Mouse (Mus musculus) heart, postnatal 4 days (tissue): ENCODE measurements around the gene Ctrb1. TPM values are rescaled to one million over a fixed set of nuclear protein-coding genes. Genes with fewer than 3 reads are reported as not detected.
"Not testable (repeated sequence)": the region's sequence is repeated elsewhere in the genome, so short reads cannot be mapped to it uniquely, and the experiment has no call there.

Experiments used
- DNase-seq: peaks from one replicate; pipeline ENCODE4 v3.0.0; 2021
- total RNA-seq, 2 experiments: library from RNA; stranded (reverse); gene quantifications; 2 replicates each; pipeline ENCODE4 v1.2.3; 2021

Gene Ctrb1
- total RNA-seq, 2 experiments from 2014 or later: not detected

DNA sequence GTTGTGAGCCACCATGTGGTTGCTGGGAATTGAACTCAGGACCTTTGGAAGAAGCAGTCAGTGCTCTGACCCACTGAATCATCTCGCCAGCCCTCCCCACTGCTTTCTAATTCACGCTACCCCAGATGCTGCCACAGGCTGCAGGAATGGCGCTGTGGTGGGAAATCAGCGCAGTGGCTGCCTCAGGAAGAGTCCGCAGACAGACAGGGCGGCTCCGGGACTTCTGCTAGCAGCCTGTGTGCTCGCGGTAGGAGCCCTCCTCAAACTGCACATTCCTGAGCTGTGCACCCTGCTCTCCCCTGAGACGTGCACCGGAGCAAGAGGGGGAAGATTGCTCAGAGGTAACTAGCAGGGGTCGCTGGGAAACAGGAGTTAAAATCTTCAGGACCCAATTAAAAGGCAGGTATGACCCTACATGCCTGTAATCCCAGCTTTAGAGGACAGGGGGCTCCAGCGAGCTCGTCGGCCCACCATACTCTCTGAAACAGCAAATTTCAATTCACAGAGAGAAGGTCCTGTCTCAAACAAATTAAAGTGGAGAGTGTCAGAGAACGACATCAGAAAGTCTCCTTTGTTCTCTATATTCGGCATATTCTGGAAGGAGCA lies 10.3 kb downstream of the Ctrb1 start:
- DNase-seq: no peak

DNA sequence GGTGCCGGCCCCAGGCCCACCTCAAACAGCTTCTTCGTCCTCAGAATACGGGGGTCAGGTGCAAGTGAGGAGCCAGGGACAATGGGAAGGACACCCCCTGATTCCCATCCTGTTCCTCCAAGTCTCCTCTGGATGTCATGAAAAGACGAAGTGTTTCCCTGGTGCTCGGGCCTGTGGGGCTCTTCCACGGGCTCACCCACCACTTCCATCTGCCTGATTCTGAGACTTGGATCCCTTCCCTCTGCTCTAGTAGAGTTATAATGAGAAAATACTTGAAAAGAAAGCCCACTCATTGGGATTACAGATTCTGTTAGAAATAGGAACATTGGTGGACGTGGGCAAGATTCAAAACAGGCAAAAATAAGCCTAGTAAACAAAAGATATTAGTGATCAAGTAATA lies 12.0 kb downstream of the Ctrb1 start:
- no peak for DNase-seq

DNA sequence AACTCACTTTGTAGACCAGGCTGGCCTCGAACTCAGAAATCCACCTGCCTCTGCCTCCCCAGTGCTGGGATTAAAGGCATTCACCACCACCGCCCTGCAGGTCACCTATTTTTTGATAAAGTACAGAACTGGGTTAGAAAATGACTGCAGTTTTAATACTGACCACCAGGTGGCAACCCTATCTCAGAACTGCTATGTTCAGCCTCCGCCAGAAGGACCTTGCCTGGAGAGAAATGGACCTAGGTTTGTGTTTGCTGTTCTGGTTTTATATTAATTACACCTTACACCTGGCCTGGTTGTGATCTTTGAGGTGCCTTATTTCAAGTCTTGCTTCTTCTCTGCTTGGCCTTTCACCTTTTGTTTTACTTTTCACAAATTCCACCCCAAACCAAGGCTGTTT lies 12.7 kb downstream of the Ctrb1 start:
- peak; percentile 72 for DNase-seq

GRCm38 (mm10) chr8:111676237-111676636 lies 14.6 kb downstream of the Ctrb1 start:
- peak; percentile 26 for DNase-seq

GRCm38 (mm10) chr8:111666751-111667150 lies 24.1 kb downstream of the Ctrb1 start:
- no peak for DNase-seq

GRCm38 (mm10) chr8:111662473-111662872 lies 28.3 kb downstream of the Ctrb1 start:
- peak; percentile 90 for DNase-seq

DNA sequence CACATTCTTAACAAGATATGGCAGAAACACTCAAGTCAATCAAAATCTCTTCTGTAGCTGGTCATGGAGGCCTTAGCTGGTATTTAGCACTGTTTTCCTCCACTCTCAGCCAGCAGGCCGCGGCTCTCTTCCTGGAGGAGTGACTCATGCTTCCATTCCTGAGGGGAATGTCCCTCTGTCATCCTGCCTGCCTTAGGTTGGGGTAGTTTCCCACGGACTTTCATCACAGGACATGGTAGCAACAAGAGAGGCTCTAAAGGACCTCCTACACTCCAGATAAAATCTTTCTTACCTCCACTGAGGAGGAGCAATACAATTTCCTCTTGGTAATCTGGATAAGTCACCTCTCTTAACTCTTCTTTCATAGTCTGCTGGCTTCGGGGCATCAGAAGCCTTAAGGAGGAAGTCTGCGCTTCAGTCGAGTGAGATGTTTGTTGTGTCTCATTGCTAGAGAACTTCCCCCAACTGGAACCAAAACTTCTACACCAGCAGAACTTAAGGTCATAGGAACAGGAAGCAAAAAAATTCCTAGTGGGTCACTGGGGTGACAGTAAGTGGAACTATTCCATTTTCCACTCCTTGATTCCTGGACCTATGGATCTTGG lies 31.9 kb downstream of the Ctrb1 start:
- peak; percentile 22 for DNase-seq

DNA sequence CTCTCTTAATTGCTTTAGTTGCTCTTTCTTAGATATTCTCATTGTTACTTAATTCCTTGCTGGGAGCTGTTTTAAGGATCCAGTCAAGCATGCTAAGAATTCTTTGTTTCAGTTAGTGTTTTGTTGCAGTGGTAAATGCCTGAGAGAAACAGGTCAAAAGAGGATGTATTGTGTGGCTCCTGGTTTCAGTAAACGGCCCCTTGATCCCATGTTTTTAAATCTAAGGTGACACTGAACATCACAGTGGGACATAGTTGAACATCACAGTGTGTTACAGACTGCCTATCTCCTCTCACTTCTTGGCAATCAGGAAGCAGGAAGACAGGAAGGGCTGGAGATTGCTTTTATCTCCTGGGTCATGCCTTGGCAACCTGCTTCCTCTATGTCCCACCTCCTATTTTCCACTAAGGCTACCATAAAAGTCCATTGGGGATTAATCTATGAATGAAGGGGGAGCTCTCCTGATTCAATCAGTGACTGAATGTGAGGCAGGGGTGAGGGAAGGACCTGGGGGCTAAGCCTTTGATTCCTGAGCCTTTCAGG lies 33.4 kb downstream of the Ctrb1 start:
- no peak for DNase-seq

GRCm38 (mm10) chr8:111653524-111653923 lies 37.3 kb downstream of the Ctrb1 start:
- no peak for DNase-seq

DNA sequence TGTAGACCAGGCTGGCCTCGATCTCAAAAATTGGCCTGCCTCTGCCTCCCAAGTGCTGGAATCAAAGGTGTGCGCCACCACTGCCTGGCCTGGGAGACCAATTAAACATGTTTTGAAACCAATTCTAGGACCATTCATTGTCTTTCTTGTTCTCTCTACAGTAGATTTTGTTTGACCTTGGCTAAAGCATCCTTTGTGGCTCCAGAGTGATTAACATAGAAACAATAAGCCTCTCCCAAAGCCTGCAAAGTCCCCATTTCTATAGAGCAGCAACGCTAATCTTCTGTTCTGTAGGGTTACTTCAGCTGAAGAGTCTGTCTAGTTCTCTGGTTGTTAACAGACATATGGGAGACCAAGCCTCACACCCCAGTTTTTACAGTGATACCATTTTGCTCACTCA lies 40.2 kb downstream of the Ctrb1 start:
- DNase-seq: no peak

GRCm38 (mm10) chr8:111648834-111649233 lies 42.0 kb downstream of the Ctrb1 start:
- DNase-seq: no peak

GRCm38 (mm10) chr8:111645715-111646114 lies 45.1 kb downstream of the Ctrb1 start:
- no peak for DNase-seq

GRCm38 (mm10) chr8:111644286-111645051 lies 46.3 kb downstream of the Ctrb1 start:
- not testable (repeated sequence) for DNase-seq

DNA sequence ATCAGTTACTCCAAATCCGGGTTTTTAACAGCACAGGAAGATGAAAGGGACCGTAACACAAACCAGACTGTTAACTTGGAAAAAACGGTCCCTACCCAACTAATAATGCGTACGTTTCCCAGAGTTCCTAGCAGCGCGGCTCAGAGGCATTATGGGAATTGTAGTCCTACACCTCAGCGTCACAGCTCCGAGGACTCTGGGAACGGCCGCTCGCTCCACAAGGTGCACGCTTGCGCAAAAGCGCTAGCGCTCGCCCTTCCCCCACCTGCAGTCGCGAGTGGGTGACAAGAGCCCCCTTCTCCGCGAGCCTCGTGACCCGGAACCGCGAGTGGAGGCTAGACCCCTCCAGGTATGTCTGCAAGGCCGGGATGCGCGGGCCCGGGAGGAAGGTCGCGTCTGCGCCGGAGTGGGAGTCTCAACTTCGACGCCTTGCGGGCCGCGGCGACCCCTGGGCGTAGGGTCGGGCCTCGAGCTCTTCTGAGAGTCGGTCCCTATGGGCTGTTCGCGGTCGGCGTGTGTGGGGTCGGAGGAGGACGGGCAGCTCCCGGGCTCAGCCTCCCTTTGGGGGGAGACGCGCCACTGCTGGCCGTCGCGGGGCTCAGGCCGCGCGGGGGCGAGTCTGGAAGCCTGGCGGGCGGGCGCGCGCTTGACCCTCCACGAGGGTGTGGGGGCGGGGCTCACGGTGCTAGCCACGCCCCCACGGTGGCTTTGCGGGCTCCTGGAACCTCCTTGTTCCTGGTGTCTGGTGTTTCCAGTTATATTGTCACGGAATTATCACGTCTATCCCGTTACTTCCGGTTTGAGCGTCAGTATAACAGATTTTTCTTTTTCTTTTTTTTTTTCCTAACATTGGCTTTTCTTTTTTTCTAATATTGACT lies 47.3 kb downstream of the Ctrb1 start, which contains the start of gene Zfp1:
TSS of gene Zfp1 (plus strand) at position 138 of the 878 bp plus-strand sequence.
- DNase-seq: peak; percentile 93

DNA sequence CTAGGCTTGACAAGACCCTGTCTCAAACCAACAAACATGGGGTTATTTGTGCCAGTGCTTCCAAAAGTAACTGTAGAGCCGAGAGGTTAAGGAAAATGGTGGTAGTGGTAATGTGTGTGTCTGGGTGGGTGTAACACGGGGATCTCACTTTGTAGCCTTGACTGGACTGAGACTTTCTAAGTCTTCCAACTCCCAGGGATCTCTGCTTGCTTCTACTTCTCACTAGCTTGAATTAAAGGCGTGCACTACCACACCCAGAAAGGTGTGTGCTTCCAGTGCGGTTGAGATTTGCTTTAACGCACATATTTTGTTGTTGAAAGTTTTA lies 47.9 kb downstream of the Ctrb1 start:
- no peak for DNase-seq

DNA sequence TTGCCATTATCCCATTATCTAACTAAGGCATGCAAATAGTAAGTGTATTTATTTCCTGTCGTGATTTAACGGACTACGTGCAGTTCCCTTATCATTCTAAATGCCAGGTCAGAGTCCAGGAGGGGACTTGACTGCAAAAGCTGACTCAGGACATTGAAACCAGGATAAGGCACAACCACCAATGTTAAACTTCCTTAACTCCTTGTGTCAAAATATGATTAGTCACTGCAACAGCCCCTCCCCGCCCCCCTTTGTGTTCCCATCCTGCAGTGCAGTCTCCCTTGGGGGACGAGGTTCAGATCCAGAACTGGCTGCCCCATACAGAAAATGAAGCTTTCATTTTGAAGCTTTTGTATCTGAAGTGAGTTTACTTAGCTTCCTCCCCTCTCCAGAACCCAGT lies 48.3 kb downstream of the Ctrb1 start:
- DNase-seq: no peak

DNA sequence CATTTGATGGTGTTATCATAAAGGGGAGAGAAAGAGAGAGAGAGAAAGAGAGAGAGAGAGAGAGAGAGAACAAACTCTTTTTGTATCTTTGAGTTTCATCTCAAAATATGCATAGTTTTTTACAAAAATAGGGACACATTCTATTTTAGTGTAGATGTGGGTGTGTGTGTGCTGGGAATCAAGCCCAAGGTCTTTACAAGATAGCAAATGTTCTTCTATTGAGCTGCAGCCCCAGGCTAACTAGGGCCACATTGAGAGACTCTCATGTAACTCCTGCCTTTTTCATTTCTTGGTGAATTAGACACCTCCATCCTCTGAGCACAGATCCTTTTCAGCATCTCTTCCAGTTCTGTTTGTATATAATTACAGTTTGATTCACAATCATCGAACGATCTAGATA lies 49.7 kb downstream of the Ctrb1 start:
- DNase-seq: no peak

GRCm38 (mm10) chr8:111638086-111638485 lies 52.7 kb downstream of the Ctrb1 start:
- no peak for DNase-seq
